Mouse (Mus musculus) heart, postnatal 0 days (tissue): Measurements from ENCODE around the gene Tmem104. TPM values are rescaled to one million over a fixed set of nuclear protein-coding genes. Genes with fewer than 3 reads are reported as not detected.

Experiments used
- ATAC-seq: fragments of 200-750 bp; cut with Nextera tagmentation; 2 replicates; pipeline ENCODE4 v1.8.0; 2017; ENCODE audit warnings: low read depth, moderate number of reproducible peaks, moderate library complexity; ENCODE audit not compliant: insufficient read depth
- DNase-seq: peaks from one replicate; pipeline ENCODE4 v3.0.0-alpha.2; 2016; ENCODE audit warnings: low spot score
- H3K27ac ChIP-seq: fragments of 300-500 bp; sonication (generic); 2 replicates; pipeline ENCODE4 v1.5.1; 2014; ENCODE audit warnings: low read depth, mild to moderate bottlenecking
- H3K27me3 ChIP-seq: fragments of 300-500 bp; sonication (generic); 2 replicates; pipeline ENCODE4 v1.6.1; 2014; ENCODE audit warnings: low read length, mixed read lengths; ENCODE audit not compliant: control insufficient read depth, insufficient read depth
- H3K36me3 ChIP-seq: fragments of 300-500 bp; sonication (generic); replicated peaks from 2 replicates; pipeline ENCODE4 v1.6.1; 2014; ENCODE audit warnings: low read length, mixed read lengths; ENCODE audit not compliant: control insufficient read depth, insufficient read depth
- H3K4me1 ChIP-seq: fragments of 300-500 bp; sonication (generic); 2 replicates; pipeline ENCODE4 v1.6.1; 2014; ENCODE audit warnings: antibody characterized with exemption; ENCODE audit not compliant: control insufficient read depth, insufficient read depth
- H3K4me2 ChIP-seq: fragments of 300-500 bp; sonication (generic); 2 replicates; pipeline ENCODE4 v1.6.1; 2014; ENCODE audit warnings: low read depth, mild to moderate bottlenecking, low read length, moderate library complexity
- H3K4me3 ChIP-seq: fragments of 300-500 bp; sonication (generic); 2 replicates; pipeline ENCODE4 v1.5.1; 2014; ENCODE audit warnings: low read depth, low read length
- H3K9ac ChIP-seq: fragments of 300-500 bp; sonication (generic); replicated peaks from 2 replicates; pipeline ENCODE4 v1.6.1; 2014; ENCODE audit warnings: low read depth, low read length, mixed read lengths
- H3K9me3 ChIP-seq: fragments of 300-500 bp; sonication (generic); replicated peaks from 2 replicates; pipeline ENCODE4 v1.6.1; 2016; ENCODE audit warnings: low read length; ENCODE audit not compliant: control insufficient read depth
- CTCF ChIP-seq: IDR thresholded peaks from 2 replicates; pipeline ENCODE4 v1.5.1; 2016; ENCODE audit warnings: antibody characterized with exemption, control low read depth, low read depth
- EP300 ChIP-seq: IDR thresholded peaks from 2 replicates; pipeline ENCODE4 v1.6.1; 2016; ENCODE audit warnings: antibody characterized with exemption, low read depth
- WGBS: fragments of 180-500 bp; shearing (Covaris S2); extraction: QIAGEN DNeasy Blood & Tissue Kit; methylation state at CpG from one replicate; pipeline ENCODE4 v1.1.7; 2014; 5-methylcytosine and 5-hydroxymethylcytosine counted together
- polyA plus RNA-seq: library from polyadenylated mRNA; unstranded; fragments of >200 nt; fragmentation: Nextera tagmentation; extraction: Ambion mirVana; gene quantifications from 2 replicates; pipeline ENCODE4 v1.2.1, GENCODE M21; 2015
- total RNA-seq: library from RNA; depleted of rRNA; stranded (reverse); fragments of >200 nt; gene quantifications from 2 replicates; pipeline ENCODE4 v1.2.3, GENCODE M21; 2014; ENCODE audit warnings: low replicate concordance

The Tmem104 gene
- total and polyA plus RNA-seq, 2 experiments from 2014 or later, result 4.1 to 6.4 TPM

GRCm38 (mm10) chr11:115249721-115250404 lies 62.6 kb downstream of the Tmem104 start:
- H3K36me3 ChIP-seq, result peaks cover 7% of the 10 kb centered on the region; the same call in 1 of the 2 replicates
- peaks cover 79% of the 10 kb centered on the region for H3K27me3 ChIP-seq
- peak overlapping the region; percentile 62 for H3K4me2 ChIP-seq
- ATAC-seq, result 0 out of 2 replicates have a peak, but pooled peaks have one; percentile 14
- 4% methylated on average over 61 of the region's 63 CpGs for whole genome bisulfite sequencing
- no peak for DNase-seq
- H3K27ac ChIP-seq, result no peak overlapping the region
- 0 out of 2 replicates have a peak, but pooled peaks cover 8% of the 10 kb centered on the region for H3K4me1 ChIP-seq
- TF ChIP-seq CTCF, result peak; percentile 10; the same call in 1 of the 2 replicates
- TF ChIP-seq EP300, result no peak
- H3K9ac ChIP-seq, result peak overlapping the region; percentile 21; the same call in 1 of the 2 replicates
- no peaks in the 10 kb centered on the region for H3K9me3 ChIP-seq
- peak overlapping the region; percentile 42 for H3K4me3 ChIP-seq

- 0 out of 2 replicates have a peak, but pooled peaks cover 8% of the 10 kb centered on the region for H3K4me1 ChIP-seq
- no peak overlapping the region for H3K27ac ChIP-seq
- peak overlapping the region; percentile 62 for H3K4me2 ChIP-seq
- TF ChIP-seq EP300 (no peak), CTCF (no peak)
- peaks cover 85% of the 10 kb centered on the region for H3K27me3 ChIP-seq
- WGBS, result 3% methylated on average over 36 of the region's 36 CpGs
- 0 out of 2 replicates have a peak overlapping the region, but pooled peaks have one; percentile 21 for H3K9ac ChIP-seq
- ATAC-seq (no peak), DNase-seq (no peak)
- H3K36me3 ChIP-seq, result no peaks in the 10 kb centered on the region
- H3K9me3 ChIP-seq, result no peaks in the 10 kb centered on the region
- H3K4me3 ChIP-seq, result peak overlapping the region; percentile 42
These were observed 63.3 kb downstream of the Tmem104 start for GRCm38 (mm10) chr11:115250405-115251090.

GRCm38 (mm10) chr11:115251258-115251657 lies 64.0 kb downstream of the Tmem104 start:
- WGBS, result 48% methylated on average over 3 of the region's 3 CpGs
- Histone ChIP-seq H3K27me3 (peaks cover 91% of the 10 kb centered on the region), H3K4me3 (no peak overlapping the region), H3K4me1 (0 out of 2 replicates have a peak, but pooled peaks cover 8% of the 10 kb centered on the region), H3K36me3 (no peaks in the 10 kb centered on the region), H3K27ac (no peak overlapping the region), H3K9ac (no peak overlapping the region), H3K4me2 (no peak overlapping the region), H3K9me3 (no peaks in the 10 kb centered on the region)
- no peak for ATAC-seq
- no peak for TF ChIP-seq CTCF
- no peak for TF ChIP-seq EP300
- no peak for DNase-seq

GRCm38 (mm10) chr11:115257775-115258510 lies 70.7 kb downstream of the Tmem104 start:
- peak overlapping the region; percentile 7; the same call in 1 of the 2 replicates for H3K4me2 ChIP-seq
- H3K9me3 ChIP-seq, result no peaks in the 10 kb centered on the region
- peaks cover 96% of the 10 kb centered on the region for H3K27me3 ChIP-seq
- H3K9ac ChIP-seq, result no peak overlapping the region
- ATAC-seq (no peak), DNase-seq (no peak)
- peak overlapping the region; percentile 7; the same call in 1 of the 2 replicates for H3K4me3 ChIP-seq
- WGBS, result 17% methylated on average over 57 of the region's 59 CpGs
- H3K36me3 ChIP-seq, result no peaks in the 10 kb centered on the region
- H3K4me1 ChIP-seq, result no peaks in the 10 kb centered on the region
- H3K27ac ChIP-seq, result no peak overlapping the region
- no peak for TF ChIP-seq EP300
- no peak for TF ChIP-seq CTCF

GRCm38 (mm10) chr11:115259134-115259533 lies 71.8 kb downstream of the Tmem104 start:
- Histone ChIP-seq H3K36me3 (no peaks in the 10 kb centered on the region), H3K27me3 (peaks cover 98% of the 10 kb centered on the region), H3K4me2 (no peak overlapping the region), H3K27ac (no peak overlapping the region), H3K9ac (no peak overlapping the region), H3K4me1 (no peaks in the 10 kb centered on the region), H3K9me3 (no peaks in the 10 kb centered on the region), H3K4me3 (no peak overlapping the region)
- DNase-seq, result no peak
- ATAC-seq, result no peak
- WGBS, result 59% methylated on average over 4 of the region's 4 CpGs
- TF ChIP-seq EP300 (no peak), CTCF (no peak)
